Mouse (Mus musculus): ENCODE measurements at regions not wholly inside any gene's neighbourhood (a gene's known extent, or its start where the extent isn't known, plus 50 kb on each side); places are given as distances from the start of the nearest gene placed in this dataset.

DNA sequence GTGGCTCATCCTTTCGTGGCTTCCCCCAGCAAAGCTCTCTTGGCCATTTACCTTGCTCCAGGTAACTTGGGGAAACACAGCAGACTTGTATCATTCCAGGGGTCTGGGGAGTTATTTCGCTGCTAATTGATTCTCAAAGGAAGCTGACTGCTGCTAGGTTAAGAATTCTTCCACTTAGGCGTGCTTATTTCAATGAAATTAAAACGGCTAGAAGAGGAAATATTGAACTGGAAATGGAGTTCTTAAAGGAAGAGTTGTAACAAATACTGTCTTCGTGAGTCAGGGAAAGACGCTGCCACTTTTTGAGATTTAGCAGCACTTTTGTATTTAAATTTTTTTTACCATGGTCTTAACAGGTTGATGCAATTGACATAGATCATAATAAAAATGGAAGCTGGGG lies 246.4 kb downstream of the Ttll7 start:
- TF ChIP-seq CTCF (IDR thresholded peaks at IDR 0.05; ENCODE audit: low read depth) (no peak), EP300 (optimal IDR thresholded peaks at IDR 0.05) (no peak)
